Mouse (Mus musculus): ENCODE data around the gene Tas1r3. TPM values are rescaled to one million over a fixed set of nuclear protein-coding genes. Genes with fewer than 3 reads are reported as not detected.

The Tas1r3 gene
- polyA plus RNA-seq, 1 experiment from 2014 or later, result 0.57 TPM

DNA sequence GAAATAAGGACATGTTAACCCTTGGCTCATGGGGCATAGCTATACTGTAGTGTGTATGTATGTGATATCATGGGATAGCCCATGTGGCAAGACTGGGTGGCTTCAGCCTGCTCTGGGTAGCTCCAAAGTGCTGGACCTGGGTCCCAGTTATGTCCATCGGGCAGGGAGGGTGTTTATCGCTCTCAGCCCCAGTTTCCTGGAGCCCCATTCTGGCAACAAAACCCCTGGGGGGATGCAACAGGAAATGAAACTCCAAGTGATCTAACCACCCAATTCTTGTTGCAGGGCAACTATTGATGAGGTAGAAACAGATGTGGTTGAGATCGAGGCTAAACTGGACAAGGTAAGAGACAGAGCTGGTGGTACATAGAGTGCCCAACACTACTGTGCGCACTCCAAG, 32.7 kb upstream of the Tas1r3 start:
- Histone ChIP-seq H3K9me3 (no peaks in the 10 kb centered on the region), H3K27me3 (no peaks in the 10 kb centered on the region), H3K4me3 (no peak overlapping the region), H3K27ac (replicated peaks) (no peak overlapping the region), H3K4me1 (peaks cover 33% of the 10 kb centered on the region), H3K36me3 (peaks cover 46% of the 10 kb centered on the region), H3K4me2 (replicated peaks) (0 out of 2 replicates have a peak overlapping the region, but pooled peaks have one; percentile 96), H3K9ac (replicated peaks) (no peak overlapping the region)
- 96% methylated on average over 4 of the region's 4 CpGs for WGBS
- ATAC-seq (ENCODE audit: low FRiP score, low read depth), result no peak

DNA sequence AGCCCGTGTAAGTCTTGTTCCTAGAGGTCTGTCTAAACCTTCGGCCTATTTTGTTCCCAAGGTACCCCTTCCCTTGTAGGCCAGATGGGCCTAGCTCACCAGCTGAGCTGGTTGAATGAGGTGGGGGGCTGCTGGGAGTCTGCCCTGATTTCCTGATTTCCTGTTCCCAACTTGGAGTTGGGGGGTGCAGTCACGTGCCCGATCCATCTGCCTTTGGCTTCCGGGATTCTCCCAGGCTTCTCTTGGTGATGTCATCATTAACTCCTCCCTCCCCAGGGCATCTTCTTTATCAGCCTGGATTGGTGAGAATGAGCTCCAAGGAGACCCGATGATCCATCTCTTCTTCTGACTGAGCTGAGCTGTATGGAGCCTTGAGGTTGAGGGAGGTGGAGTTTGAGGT, 32.1 kb upstream of the Tas1r3 start:
- ATAC-seq (ENCODE audit: low FRiP score, low read depth), result no peak
- H3K4me1 ChIP-seq, result peaks cover 39% of the 10 kb centered on the region
- H3K27ac ChIP-seq (replicated peaks), result peak overlapping the region; percentile 11; the same call in 1 of the 2 replicates
- H3K36me3 ChIP-seq, result peaks cover 40% of the 10 kb centered on the region
- peak overlapping the region; percentile 96 for H3K4me2 ChIP-seq (replicated peaks)
- peak overlapping the region; percentile 94; the same call in 1 of the 2 replicates for H3K4me3 ChIP-seq
- no peaks in the 10 kb centered on the region for H3K27me3 ChIP-seq
- H3K9ac ChIP-seq (replicated peaks), result no peak overlapping the region
- WGBS, result 37% methylated on average over 6 of the region's 6 CpGs
- no peaks in the 10 kb centered on the region for H3K9me3 ChIP-seq

DNA sequence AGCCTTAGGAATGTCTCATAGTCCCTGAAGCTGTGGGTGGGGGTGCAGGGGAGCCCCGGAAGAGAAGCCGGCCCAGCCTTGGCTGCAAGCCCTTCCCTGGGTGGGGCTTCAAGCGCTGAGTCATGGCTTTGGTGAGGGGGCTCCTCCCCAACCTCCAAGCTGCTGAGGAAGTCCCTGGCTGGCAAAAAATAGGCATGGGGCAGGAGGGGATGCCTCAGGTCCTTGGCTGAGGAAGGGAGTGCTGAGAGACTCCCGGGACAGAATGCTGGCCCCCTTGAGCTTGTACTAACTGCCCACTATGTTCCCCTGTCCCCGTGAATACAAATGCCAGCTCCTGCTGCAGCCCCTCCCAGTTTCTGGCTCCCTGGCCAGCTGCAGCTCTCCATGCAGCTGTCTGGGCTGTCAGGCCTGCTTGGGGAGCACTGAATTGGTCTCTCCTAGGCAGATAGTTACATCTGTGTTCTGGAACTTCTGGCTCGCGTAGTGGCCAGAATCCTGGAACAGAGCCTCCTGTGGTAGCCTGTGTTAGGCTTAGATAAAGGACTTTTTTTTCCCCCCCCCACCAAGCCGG, 31.2 kb upstream of the Tas1r3 start:
- no peak for ATAC-seq (ENCODE audit: low FRiP score, low read depth)
- 42% methylated on average over 8 of the region's 8 CpGs for WGBS
- H3K9ac ChIP-seq (replicated peaks), result peak overlapping the region; percentile 94
- peaks cover 42% of the 10 kb centered on the region for H3K4me1 ChIP-seq
- no peaks in the 10 kb centered on the region for H3K27me3 ChIP-seq
- peak overlapping the region; percentile 96 for H3K4me2 ChIP-seq (replicated peaks)
- H3K9me3 ChIP-seq, result no peaks in the 10 kb centered on the region
- peaks cover 33% of the 10 kb centered on the region for H3K36me3 ChIP-seq
- H3K4me3 ChIP-seq, result peak overlapping the region; percentile 94
- H3K27ac ChIP-seq (replicated peaks), result peak overlapping the region; percentile 15; the same call in 1 of the 2 replicates

DNA sequence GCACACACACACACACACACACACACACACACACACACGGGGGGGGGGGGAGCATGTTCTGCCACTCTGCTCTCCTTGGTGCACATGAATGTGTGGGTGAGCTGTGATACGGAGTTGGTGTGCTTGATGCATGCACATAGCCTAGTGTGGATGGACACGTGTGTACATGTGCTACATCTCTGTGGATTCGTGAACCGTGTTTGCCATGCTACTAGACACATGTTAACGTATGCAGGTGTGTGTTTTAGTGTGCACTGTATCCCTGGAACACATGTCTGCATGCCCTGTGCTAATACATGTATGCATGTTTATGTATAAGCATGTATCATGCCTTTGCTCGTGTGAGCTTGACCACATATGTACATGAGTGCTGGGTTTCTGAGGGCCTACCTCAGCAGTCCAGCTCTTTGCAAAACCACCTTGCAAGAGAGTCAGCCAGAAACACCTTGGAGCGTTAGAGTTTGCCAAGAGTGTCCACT, 30.1 kb upstream of the Tas1r3 start:
- Histone ChIP-seq H3K27ac (replicated peaks) (no peak overlapping the region), H3K27me3 (no peaks in the 10 kb centered on the region), H3K4me2 (replicated peaks) (peak overlapping the region; percentile 96), H3K4me3 (peak overlapping the region; percentile 94), H3K9me3 (no peaks in the 10 kb centered on the region), H3K9ac (replicated peaks) (peak overlapping the region; percentile 94), H3K4me1 (peaks cover 42% of the 10 kb centered on the region), H3K36me3 (peaks cover 33% of the 10 kb centered on the region)
- 75% methylated on average over 7 of the region's 8 CpGs for WGBS
- no peak for ATAC-seq (ENCODE audit: low FRiP score, low read depth)

DNA sequence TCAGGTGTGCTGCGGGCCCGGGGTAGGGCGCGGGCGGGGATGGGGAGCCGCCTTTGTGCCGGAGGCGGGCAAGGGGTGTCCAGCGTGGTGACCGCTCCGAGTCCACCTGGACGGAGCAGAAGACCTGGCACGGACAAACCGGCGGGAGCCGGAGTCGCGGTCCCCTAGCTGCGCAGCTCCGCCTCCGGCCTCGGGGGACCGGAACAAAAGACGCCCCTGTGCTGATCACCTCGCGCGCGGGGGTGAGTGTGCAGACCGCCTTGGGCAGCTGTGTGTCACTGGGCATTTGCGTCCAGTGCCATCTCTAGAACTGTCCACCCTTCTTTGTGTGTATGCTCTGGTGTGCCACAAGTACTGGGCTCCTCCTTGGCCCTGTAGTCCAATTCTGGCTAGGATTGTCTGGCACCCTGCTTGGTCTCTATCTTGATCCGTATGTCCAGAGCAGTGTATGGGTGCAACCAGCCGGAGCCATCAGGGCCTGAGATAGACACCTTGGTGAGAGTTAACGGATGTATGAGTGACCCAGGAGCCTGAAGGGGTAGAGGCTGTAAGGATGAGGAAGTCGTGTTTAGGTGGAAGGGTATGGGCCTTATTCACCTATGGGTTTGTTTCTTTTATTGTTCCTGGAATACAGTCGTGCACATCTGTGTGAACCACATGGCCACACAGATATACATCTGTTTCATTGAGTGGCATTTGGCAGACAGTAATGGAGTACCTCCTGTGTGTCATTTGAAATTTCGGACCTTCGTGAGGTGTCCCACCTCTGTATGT, 29.5 kb upstream of the Tas1r3 start:
- peak overlapping the region; percentile 94 for H3K9ac ChIP-seq (replicated peaks)
- H3K9me3 ChIP-seq, result no peaks in the 10 kb centered on the region
- WGBS, result 7% methylated on average over 34 of the region's 37 CpGs
- peak overlapping the region; percentile 94 for H3K4me3 ChIP-seq
- H3K4me2 ChIP-seq (replicated peaks), result peak overlapping the region; percentile 96
- peak; percentile 64 for ATAC-seq (ENCODE audit: low FRiP score, low read depth)
- peaks cover 42% of the 10 kb centered on the region for H3K4me1 ChIP-seq
- H3K36me3 ChIP-seq, result peaks cover 36% of the 10 kb centered on the region
- H3K27ac ChIP-seq (replicated peaks), result peak overlapping the region; percentile 99
- no peaks in the 10 kb centered on the region for H3K27me3 ChIP-seq

DNA sequence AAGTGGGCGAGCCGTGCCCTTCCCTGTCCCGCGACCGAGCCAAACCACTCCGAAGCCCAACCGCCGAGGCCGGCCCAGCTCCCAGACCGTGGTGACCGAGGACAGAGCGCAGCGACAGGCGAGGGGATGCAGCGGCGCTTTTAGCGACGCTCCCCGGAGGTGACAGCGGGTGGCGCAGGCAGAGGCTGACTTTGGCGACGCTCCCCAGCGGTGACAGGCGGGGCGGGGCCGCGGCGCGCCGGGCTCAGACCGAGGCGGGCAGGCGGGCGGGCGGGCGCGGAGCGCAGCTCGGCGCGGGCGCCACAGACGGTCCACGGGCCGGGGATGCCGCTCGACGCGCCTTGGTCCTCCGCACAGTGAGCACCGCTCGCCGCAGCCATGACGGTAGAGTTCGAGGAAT, 28.9 kb upstream of the Tas1r3 start:
- ATAC-seq (ENCODE audit: low FRiP score, low read depth), result peak; percentile 91
- Histone ChIP-seq H3K9ac (replicated peaks) (peak overlapping the region; percentile 94), H3K27me3 (no peaks in the 10 kb centered on the region), H3K4me3 (peak overlapping the region; percentile 94), H3K4me2 (replicated peaks) (peak overlapping the region; percentile 96), H3K27ac (replicated peaks) (peak overlapping the region; percentile 99), H3K36me3 (peaks cover 39% of the 10 kb centered on the region), H3K4me1 (peaks cover 42% of the 10 kb centered on the region), H3K9me3 (no peaks in the 10 kb centered on the region)
- WGBS, result under 1% methylated on average over 46 of the region's 56 CpGs

DNA sequence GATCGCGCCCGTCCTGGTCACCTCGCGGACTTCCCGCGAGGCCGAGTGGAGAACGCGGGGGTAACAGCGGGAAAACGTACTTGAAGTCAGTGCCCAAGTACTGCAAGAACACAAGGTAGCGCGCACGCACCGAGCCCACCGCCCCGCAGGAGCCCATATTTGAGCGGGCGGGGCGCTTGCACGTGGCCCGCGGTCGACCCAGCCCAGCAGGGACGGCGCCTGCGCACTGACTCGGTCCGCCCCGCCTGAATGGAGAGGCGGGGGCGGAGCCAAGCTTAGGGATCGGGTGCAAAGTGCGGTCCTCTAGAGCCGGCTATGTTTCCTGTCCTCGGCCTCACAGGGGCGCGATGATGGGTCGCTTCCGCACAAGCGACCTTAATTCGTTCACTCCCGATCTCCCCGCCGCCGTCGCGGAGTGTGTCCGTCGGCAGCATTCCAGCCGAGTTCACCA, 28.4 kb upstream of the Tas1r3 start, which contains the start of the genes Pusl1 and Acap3:
Gene Pusl1 (minus strand): TSS at position 231 of the 451 bp plus-strand sequence.
Gene Acap3 (plus strand): TSS at position 272 of the 451 bp plus-strand sequence.
- no peaks in the 10 kb centered on the region for H3K27me3 ChIP-seq
- peak within 1 kb of the TSS; percentile 94 for H3K9ac ChIP-seq (replicated peaks)
- H3K36me3 ChIP-seq, result peaks cover 39% of the 10 kb centered on the region
- H3K27ac ChIP-seq (replicated peaks), result peak within 1 kb of the TSS; percentile 99
- H3K4me2 ChIP-seq (replicated peaks), result peak within 1 kb of the TSS; percentile 96
- peak; percentile 89 for ATAC-seq (ENCODE audit: low FRiP score, low read depth)
- no peaks in the 10 kb centered on the region for H3K9me3 ChIP-seq
- WGBS, result under 1% methylated on average over 51 of the region's 52 CpGs
- peak within 1 kb of the TSS; percentile 94 for H3K4me3 ChIP-seq
- H3K4me1 ChIP-seq, result peaks cover 42% of the 10 kb centered on the region

DNA sequence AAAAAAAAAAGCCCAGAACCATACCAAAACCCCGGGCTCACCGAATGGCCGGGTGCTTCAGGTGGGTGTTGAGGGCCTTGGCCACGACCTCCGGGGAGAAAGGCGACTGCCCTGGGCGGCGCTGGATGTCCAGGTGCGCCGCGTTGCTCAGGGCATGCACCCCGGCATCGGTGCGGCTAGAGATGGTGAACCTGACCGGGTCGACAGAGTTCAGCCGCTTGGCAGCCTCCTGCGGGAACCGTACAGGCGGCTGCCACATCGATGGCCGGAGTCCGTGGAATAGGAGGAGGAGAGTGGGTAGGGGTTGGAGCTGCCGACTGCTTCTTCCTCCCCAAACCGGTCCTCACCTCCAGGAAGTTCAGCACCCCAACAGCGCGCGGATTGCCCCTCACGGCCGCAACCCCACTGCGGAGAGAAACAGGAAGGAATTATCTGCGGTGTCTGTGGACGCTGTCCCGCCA, 27.9 kb upstream of the Tas1r3 start:
- under 1% methylated on average over 34 of the region's 34 CpGs for WGBS
- 0 out of 2 replicates have a peak, but pooled peaks have one; percentile 0 for ATAC-seq (ENCODE audit: low FRiP score, low read depth)
- Histone ChIP-seq H3K4me3 (peak overlapping the region; percentile 94), H3K4me1 (peaks cover 42% of the 10 kb centered on the region), H3K27ac (replicated peaks) (no peak overlapping the region), H3K27me3 (no peaks in the 10 kb centered on the region), H3K9me3 (no peaks in the 10 kb centered on the region), H3K4me2 (replicated peaks) (peak overlapping the region; percentile 96), H3K36me3 (peaks cover 39% of the 10 kb centered on the region), H3K9ac (replicated peaks) (peak overlapping the region; percentile 94)

DNA sequence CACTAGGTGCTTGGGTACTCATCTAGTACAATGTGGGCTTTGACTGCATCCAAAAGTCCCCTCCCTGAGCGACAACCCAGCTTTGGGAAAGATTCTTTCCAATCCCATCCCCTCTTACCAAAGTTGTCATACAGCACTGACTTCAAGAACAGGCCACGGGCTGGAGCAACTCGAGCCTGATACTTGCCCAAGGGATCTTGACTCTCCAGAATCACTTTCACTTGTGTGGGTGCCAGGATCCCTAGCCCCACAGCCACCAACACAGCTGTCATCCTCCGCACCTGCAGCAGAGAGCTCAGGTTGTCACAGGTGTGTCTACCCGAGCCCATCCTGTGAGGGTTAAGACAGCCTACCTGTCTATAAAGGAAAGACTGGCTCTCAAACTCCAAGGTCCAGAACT, 26.2 kb upstream of the Tas1r3 start:
- Histone ChIP-seq H3K36me3 (peaks cover 51% of the 10 kb centered on the region), H3K9me3 (no peaks in the 10 kb centered on the region), H3K27ac (replicated peaks) (no peak overlapping the region), H3K27me3 (no peaks in the 10 kb centered on the region), H3K4me3 (no peak overlapping the region), H3K4me2 (replicated peaks) (no peak overlapping the region), H3K4me1 (peaks cover 28% of the 10 kb centered on the region), H3K9ac (replicated peaks) (no peak overlapping the region)
- WGBS, result 87% methylated on average over 5 of the region's 5 CpGs
- ATAC-seq (ENCODE audit: low FRiP score, low read depth), result no peak

DNA sequence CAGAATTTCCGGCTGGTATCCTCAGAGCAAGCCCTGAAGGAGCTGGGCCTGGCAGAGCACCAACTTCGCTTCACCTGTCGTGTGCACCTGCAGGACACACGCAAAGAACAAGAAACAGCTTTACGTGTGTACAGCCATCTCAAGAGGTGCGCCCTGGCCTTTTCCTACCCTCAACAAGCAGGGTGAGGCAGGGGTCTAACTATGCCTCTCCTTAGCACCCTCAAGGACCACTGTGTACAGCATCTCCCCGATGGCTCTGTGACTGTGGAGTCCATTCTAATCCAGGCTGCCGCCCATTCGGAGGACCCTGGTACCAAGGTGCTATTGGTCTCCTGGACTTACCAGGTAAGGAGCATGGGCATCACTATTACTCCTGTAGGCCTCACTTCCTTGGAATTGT, 25.0 kb upstream of the Tas1r3 start:
- Histone ChIP-seq H3K36me3 (peaks cover 62% of the 10 kb centered on the region), H3K4me1 (peaks cover 17% of the 10 kb centered on the region), H3K9ac (replicated peaks) (no peak overlapping the region), H3K9me3 (no peaks in the 10 kb centered on the region), H3K27ac (replicated peaks) (no peak overlapping the region), H3K4me2 (replicated peaks) (no peak overlapping the region), H3K27me3 (no peaks in the 10 kb centered on the region), H3K4me3 (no peak overlapping the region)
- 94% methylated on average over 9 of the region's 9 CpGs for WGBS
- no peak for ATAC-seq (ENCODE audit: low FRiP score, low read depth)

DNA sequence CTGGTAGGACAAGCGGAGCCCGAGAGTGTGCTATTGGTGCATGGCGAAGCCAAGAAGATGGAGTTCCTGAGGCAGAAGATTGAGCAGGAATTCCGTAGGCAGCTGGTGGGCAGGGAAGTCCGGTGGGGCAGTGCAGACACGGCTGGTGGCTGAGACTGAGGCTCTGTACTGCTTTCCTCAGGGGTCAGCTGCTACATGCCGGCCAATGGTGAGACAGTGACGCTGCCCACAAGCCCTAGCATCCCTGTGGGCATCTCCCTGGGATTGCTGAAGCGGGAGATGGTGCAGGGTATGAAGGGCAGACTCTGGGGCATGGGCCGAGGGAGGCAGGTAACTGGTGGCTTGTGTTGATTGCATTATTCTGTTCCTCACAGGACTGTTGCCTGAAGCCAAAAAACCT, 24.5 kb upstream of the Tas1r3 start:
- Histone ChIP-seq H3K4me3 (no peak overlapping the region), H3K4me1 (peaks cover 12% of the 10 kb centered on the region), H3K27ac (replicated peaks) (no peak overlapping the region), H3K9me3 (no peaks in the 10 kb centered on the region), H3K36me3 (peaks cover 64% of the 10 kb centered on the region), H3K4me2 (replicated peaks) (no peak overlapping the region), H3K9ac (replicated peaks) (no peak overlapping the region), H3K27me3 (no peaks in the 10 kb centered on the region)
- no peak for ATAC-seq (ENCODE audit: low FRiP score, low read depth)
- 89% methylated on average over 10 of the region's 10 CpGs for WGBS

DNA sequence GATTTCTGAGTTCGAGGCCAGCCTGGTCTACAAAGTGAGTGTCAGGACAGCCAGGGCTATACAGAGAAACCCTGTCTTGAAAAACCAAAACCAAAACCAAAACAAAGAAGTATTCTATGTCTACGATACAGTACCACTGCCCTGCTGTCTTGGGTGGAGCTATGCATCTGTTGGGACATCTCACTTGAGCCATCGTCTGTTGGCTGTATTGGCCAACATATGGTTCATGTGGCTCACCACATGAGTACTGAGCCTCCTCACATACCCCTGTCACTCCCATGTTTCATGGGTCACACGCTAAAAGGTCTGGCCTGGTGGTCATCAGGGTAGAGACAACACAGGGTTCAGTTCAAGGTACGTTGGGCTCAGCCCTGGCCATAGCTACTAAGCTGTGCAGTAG, 23.2 kb upstream of the Tas1r3 start:
- no peaks in the 10 kb centered on the region for H3K27me3 ChIP-seq
- 95% methylated on average over 5 of the region's 5 CpGs for WGBS
- peaks cover 64% of the 10 kb centered on the region for H3K36me3 ChIP-seq
- no peak overlapping the region for H3K9ac ChIP-seq (replicated peaks)
- H3K4me1 ChIP-seq, result peaks cover 11% of the 10 kb centered on the region
- no peak overlapping the region for H3K4me2 ChIP-seq (replicated peaks)
- no peak for ATAC-seq (ENCODE audit: low FRiP score, low read depth)
- H3K4me3 ChIP-seq, result no peak overlapping the region
- no peaks in the 10 kb centered on the region for H3K9me3 ChIP-seq
- no peak overlapping the region for H3K27ac ChIP-seq (replicated peaks)

Data from midbrain, embryonic 12.5 days (tissue).